In genomic region chr5:137674786-137675185, GRCm38 (mm10) we compare ENCODE assay signal across 21 mouse cellular contexts. TPM values are rescaled to one million over a fixed set of nuclear protein-coding genes. Genes with fewer than 3 reads are reported as not detected.
A peak's percentile ranks its signal among the peaks of the same experiment; 100 is the strongest.
DNase-seq lines count a peak whose midpoint lies in the region; ATAC-seq lines count a peak whose summit lies in the region.
"Had no signal": no experiment of that assay in that cellular context is flagged by ENCODE, and none has a peak within 500 bp of the region (broad histone marks: within the 10 kb centered on the region; RNA-seq: fewer than 3 reads in every experiment).

No protein-coding gene starts in this region.

- H3K4me3 ChIP-seq in kidney, embryonic 14.5 days (ENCODE audit: low read length): no peak overlapping the region
- no peak overlapping the region for H3K4me3 ChIP-seq in liver, embryonic 15.5 days (replicated peaks)
- H3K4me3 ChIP-seq in midbrain, embryonic 11.5 days (ENCODE audit: low read depth, low read length): no peak overlapping the region
- H3K4me3 ChIP-seq: embryonic facial prominence, embryonic 13.5 days; forebrain, embryonic 12.5 days; heart, embryonic 15.5 days had no signal

- no peak overlapping the region for H3K4me2 ChIP-seq in kidney, embryonic 14.5 days (replicated peaks; ENCODE audit: low read depth, low read length)
- no peak overlapping the region for H3K4me2 ChIP-seq in liver, embryonic 15.5 days
- H3K4me2 ChIP-seq in midbrain, embryonic 11.5 days: no peak overlapping the region
- H3K4me2 ChIP-seq: embryonic facial prominence, embryonic 13.5 days; forebrain, embryonic 12.5 days; heart, embryonic 11.5 days; heart, embryonic 15.5 days had no signal

- peaks cover 2% of the 10 kb centered on the region; the same call in 1 of the 2 replicates for H3K36me3 ChIP-seq in kidney, embryonic 14.5 days (ENCODE audit: control insufficient read depth, insufficient read depth, low read length)
- H3K36me3 ChIP-seq in liver, embryonic 15.5 days (replicated peaks): peaks cover 66% of the 10 kb centered on the region
- H3K36me3 ChIP-seq in midbrain, embryonic 11.5 days (ENCODE audit: control insufficient read depth, insufficient read depth, low read length): no peaks in the 10 kb centered on the region; the same call in 1 of the 2 replicates
- H3K36me3 ChIP-seq: heart, embryonic 15.5 days had no signal

- H3K9ac ChIP-seq in kidney, embryonic 14.5 days (ENCODE audit: low read depth, low read length): no peak overlapping the region
- H3K9ac ChIP-seq in liver, embryonic 15.5 days: no peak overlapping the region
- no peak overlapping the region for H3K9ac ChIP-seq in midbrain, embryonic 11.5 days (ENCODE audit: low read length)
- H3K9ac ChIP-seq: embryonic facial prominence, embryonic 13.5 days; forebrain, embryonic 12.5 days; heart, embryonic 15.5 days had no signal

- peaks cover 12% of the 10 kb centered on the region for H3K4me1 ChIP-seq in kidney, embryonic 14.5 days (ENCODE audit: control insufficient read depth, insufficient read depth, low read length)
- peaks cover 76% of the 10 kb centered on the region for H3K4me1 ChIP-seq in liver, embryonic 15.5 days (replicated peaks)
- no peaks in the 10 kb centered on the region for H3K4me1 ChIP-seq in midbrain, embryonic 11.5 days (ENCODE audit: control insufficient read depth, insufficient read depth, low read length)

- peak; percentile 52 for DNase-seq in kidney, adult 11 months
- no peak for DNase-seq in kidney, postnatal 4 days
- DNase-seq in kidney, adult 9 months: peak; percentile 69
- peak; percentile 48 to 64 for DNase-seq in kidney, postnatal 36 days
- no peak for DNase-seq in cerebellum, adult 8-10 months
- no peak for DNase-seq in midbrain, embryonic 11.5 days (ENCODE audit: low spot score, missing footprints)
- DNase-seq: adrenal gland, postnatal 10 days; cerebellum, adult 11 months; cerebellum, adult 9-10 months; cerebellum, postnatal 36 days; gastrocnemius, postnatal 10 days; heart, adult 18-20 months; heart, postnatal 14 days had no signal

- H3K27me3 ChIP-seq in kidney, embryonic 14.5 days (ENCODE audit: control insufficient read depth, insufficient read depth, low read length): no peaks in the 10 kb centered on the region
- H3K27me3 ChIP-seq in liver, embryonic 15.5 days: no peaks in the 10 kb centered on the region
- no peaks in the 10 kb centered on the region for H3K27me3 ChIP-seq in midbrain, embryonic 11.5 days (ENCODE audit: control insufficient read depth, insufficient read depth, low read length)
- H3K27me3 ChIP-seq: embryonic facial prominence, embryonic 13.5 days; forebrain, embryonic 12.5 days; heart, embryonic 15.5 days had no signal

- H3K27ac ChIP-seq in kidney, embryonic 14.5 days (ENCODE audit: low read depth, low read length): no peak overlapping the region
- peak overlapping the region; percentile 88 for H3K27ac ChIP-seq in liver, embryonic 15.5 days (replicated peaks)
- no peak overlapping the region for H3K27ac ChIP-seq in midbrain, embryonic 11.5 days (ENCODE audit: low read depth, low read length)
- H3K27ac ChIP-seq: embryonic facial prominence, embryonic 13.5 days; forebrain, embryonic 12.5 days; heart, embryonic 15.5 days had no signal

- WGBS in kidney, embryonic 14.5 days: 93% methylated on average over 8 of the region's 8 CpGs
- WGBS in liver, embryonic 15.5 days (ENCODE audit: insufficient replicate concordance): 79% methylated on average over 8 of the region's 8 CpGs
- 94% methylated on average over 8 of the region's 8 CpGs for WGBS in midbrain, embryonic 11.5 days

- no peaks in the 10 kb centered on the region for H3K9me3 ChIP-seq in kidney, embryonic 14.5 days (ENCODE audit: control insufficient read depth, low read length)
- no peaks in the 10 kb centered on the region for H3K9me3 ChIP-seq in liver, embryonic 15.5 days (replicated peaks)
- no peaks in the 10 kb centered on the region for H3K9me3 ChIP-seq in midbrain, embryonic 11.5 days (ENCODE audit: control insufficient read depth, low read length)
- H3K9me3 ChIP-seq: embryonic facial prominence, embryonic 13.5 days; forebrain, embryonic 12.5 days; heart, embryonic 15.5 days had no signal

- ATAC-seq in kidney, embryonic 14.5 days (ENCODE audit: low FRiP score, low TSS enrichment): no peak
- ATAC-seq in liver, embryonic 15.5 days (ENCODE audit: insufficient read depth): no peak
- ATAC-seq in midbrain, embryonic 11.5 days (ENCODE audit: low FRiP score): no peak
- ATAC-seq: forebrain, embryonic 16.5 days had no signal

RNA-seq across cellular contexts. Expression of gene Agfg2, which starts 9.7 kb away (rescaled TPM):
- 14.4 and 14.8 TPM in 2 replicates for polyA plus RNA-seq in kidney, embryonic 14.5 days (2014; fragmentation: Nextera tagmentation; extraction: Ambion mirVana)
- polyA plus RNA-seq in liver, embryonic 15.5 days (2015; fragmentation: Nextera tagmentation; extraction: Ambion mirVana): 35.3 and 35.6 TPM in 2 replicates
- 13.6 and 14.9 TPM in 2 replicates for polyA plus RNA-seq in midbrain, embryonic 11.5 days (2014; fragmentation: Nextera tagmentation; extraction: Ambion mirVana)

RNA-seq across cellular contexts. Expression of gene Irs3, which starts 29.3 kb away (rescaled TPM):
- polyA plus RNA-seq in kidney, embryonic 14.5 days (2014; fragmentation: Nextera tagmentation; extraction: Ambion mirVana): 0.43 and 0.84 TPM in 2 replicates
- polyA plus RNA-seq in liver, embryonic 15.5 days (2015; fragmentation: Nextera tagmentation; extraction: Ambion mirVana): 0.07 TPM in 1 of 2 replicates, not detected in the other
- 0.19 and 0.34 TPM in 2 replicates for polyA plus RNA-seq in midbrain, embryonic 11.5 days (2014; fragmentation: Nextera tagmentation; extraction: Ambion mirVana)
- polyA plus RNA-seq: brain, embryonic 14.5 days; forebrain, embryonic 12.5 days had no signal

RNA-seq across cellular contexts. Expression of gene Sap25, which starts 33.7 kb away (rescaled TPM):
- polyA plus RNA-seq in kidney, embryonic 14.5 days (2014; fragmentation: Nextera tagmentation; extraction: Ambion mirVana): 9.3 and 10.1 TPM in 2 replicates
- 3.6 and 4.6 TPM in 2 replicates for polyA plus RNA-seq in liver, embryonic 15.5 days (2015; fragmentation: Nextera tagmentation; extraction: Ambion mirVana)
- 4.5 and 6.8 TPM in 2 replicates for polyA plus RNA-seq in midbrain, embryonic 11.5 days (2014; fragmentation: Nextera tagmentation; extraction: Ambion mirVana)

RNA-seq across cellular contexts. Expression of gene Gm20605, which starts 45.8 kb away (rescaled TPM):
- polyA plus RNA-seq in kidney, embryonic 14.5 days (2014; fragmentation: Nextera tagmentation; extraction: Ambion mirVana): 5.7 and 12.5 TPM in 2 replicates
- polyA plus RNA-seq in liver, embryonic 15.5 days (2015; fragmentation: Nextera tagmentation; extraction: Ambion mirVana): 6.0 and 7.8 TPM in 2 replicates
- polyA plus RNA-seq in midbrain, embryonic 11.5 days (2014; fragmentation: Nextera tagmentation; extraction: Ambion mirVana): 4.5 and 5.8 TPM in 2 replicates

RNA-seq across cellular contexts. Expression of gene Lrch4, which starts 45.9 kb away (rescaled TPM):
- polyA plus RNA-seq in kidney, embryonic 14.5 days (2014; fragmentation: Nextera tagmentation; extraction: Ambion mirVana): 37.6 and 43.2 TPM in 2 replicates
- polyA plus RNA-seq in liver, embryonic 15.5 days (2015; fragmentation: Nextera tagmentation; extraction: Ambion mirVana): 25.7 and 26.4 TPM in 2 replicates
- 27.3 and 28.3 TPM in 2 replicates for polyA plus RNA-seq in midbrain, embryonic 11.5 days (2014; fragmentation: Nextera tagmentation; extraction: Ambion mirVana)

Comparison
In these comparisons a context has a peak if more than half of its experiments do, and no peak if none do; other contexts are left out.
1. DNase-seq: peak in kidney, adult 11 months (single experiment), kidney, adult 9 months (single experiment) and kidney, postnatal 36 days (2 of 2); none in kidney, postnatal 4 days (0 of 2), cerebellum, adult 8-10 months (single experiment) and midbrain, embryonic 11.5 days (single experiment).